Mouse (Mus musculus) intestine, postnatal 0 days (tissue): Measurements from ENCODE around the gene Mr1. TPM values are rescaled to one million over a fixed set of nuclear protein-coding genes. Genes with fewer than 3 reads are reported as not detected.

Source experiments
- ATAC-seq: fragments of 200-750 bp; cut with Nextera tagmentation; 2 replicates; pipeline ENCODE4 v1.8.0; 2017; ENCODE audit warnings: mild to moderate bottlenecking, moderate TSS enrichment, moderate library complexity
- H3K27ac ChIP-seq: fragments of 300-500 bp; sonication (generic); 2 replicates; pipeline ENCODE4 v1.5.1; 2014; ENCODE audit warnings: mild to moderate bottlenecking, low read depth, low read length, moderate library complexity
- H3K27me3 ChIP-seq: fragments of 300-500 bp; sonication (generic); replicated peaks from 2 replicates; pipeline ENCODE4 v1.6.1; 2014; ENCODE audit warnings: low read length, mixed read lengths; ENCODE audit not compliant: control insufficient read depth, insufficient read depth
- H3K36me3 ChIP-seq: fragments of 300-500 bp; sonication (generic); 2 replicates; pipeline ENCODE4 v1.6.1; 2014; ENCODE audit warnings: mild to moderate bottlenecking, moderate library complexity; ENCODE audit not compliant: control insufficient read depth, insufficient read depth
- H3K4me1 ChIP-seq: fragments of 300-500 bp; sonication (generic); replicated peaks from 2 replicates; pipeline ENCODE4 v1.6.1; 2014; ENCODE audit warnings: antibody characterized with exemption, low read length, mixed read lengths; ENCODE audit not compliant: control insufficient read depth, insufficient read depth
- H3K4me2 ChIP-seq: fragments of 300-500 bp; sonication (generic); replicated peaks from 2 replicates; pipeline ENCODE4 v1.6.1; 2014; ENCODE audit warnings: low read depth, mild to moderate bottlenecking, moderate library complexity
- H3K4me3 ChIP-seq: fragments of 300-500 bp; sonication (generic); 2 replicates; pipeline ENCODE4 v1.5.1; 2014; ENCODE audit warnings: low read depth, low read length
- H3K9ac ChIP-seq: fragments of 300-500 bp; sonication (generic); 2 replicates; pipeline ENCODE4 v1.6.1; 2014; ENCODE audit warnings: mild to moderate bottlenecking, low read depth, low read length
- H3K9me3 ChIP-seq: fragments of 300-500 bp; sonication (generic); 2 replicates; pipeline ENCODE4 v1.6.1; 2016; ENCODE audit warnings: mixed run types; ENCODE audit not compliant: control insufficient read depth
- CTCF ChIP-seq: sonication (generic); IDR thresholded peaks from 2 replicates; pipeline ENCODE4 v1.5.1; 2016; ENCODE audit warnings: low read depth, mild to moderate bottlenecking, control low read depth, antibody characterized with exemption, moderate library complexity
- WGBS: fragments of 180-500 bp; shearing (Covaris S2); extraction: QIAGEN DNeasy Blood & Tissue Kit; methylation state at CpG from one replicate; pipeline ENCODE4 v1.1.7; 2014; 5-methylcytosine and 5-hydroxymethylcytosine counted together
- polyA plus RNA-seq: library from polyadenylated mRNA; unstranded; fragments of >200 nt; fragmentation: Nextera tagmentation; extraction: Ambion mirVana; gene quantifications from 2 replicates; pipeline ENCODE4 v1.2.1, GENCODE M21; 2015

Mr1 gene
- polyA plus RNA-seq, 1 experiment from 2014 or later: 2.8 TPM

- no peaks in the 10 kb centered on the region for H3K9me3 ChIP-seq
- 73% methylated on average over 6 of the region's 6 CpGs for WGBS
Observed at GRCm38 (mm10) chr1:155111491-155111890, 35.1 kb downstream of the Mr1 start.

GRCm38 (mm10) chr1:155109387-155110350, 36.9 kb downstream of the Mr1 start:
- WGBS: 44% methylated on average over 18 of the region's 18 CpGs
- no peak overlapping the region for H3K4me3 ChIP-seq
- no peaks in the 10 kb centered on the region for H3K36me3 ChIP-seq
- TF ChIP-seq CTCF: no peak
- no peak overlapping the region for H3K9ac ChIP-seq
- H3K4me2 ChIP-seq: no peak overlapping the region
- H3K4me1 ChIP-seq: no peaks in the 10 kb centered on the region
- H3K27me3 ChIP-seq: no peaks in the 10 kb centered on the region
- H3K9me3 ChIP-seq: no peaks in the 10 kb centered on the region
- H3K27ac ChIP-seq: no peak overlapping the region; the same call in 1 of the 2 replicates
- no peak for ATAC-seq

More at GRCm38 (mm10) chr1:155111491-155111890, 35.1 kb downstream of the Mr1 start:
- no peaks in the 10 kb centered on the region for H3K36me3 ChIP-seq
- H3K4me2 ChIP-seq: no peak overlapping the region
- no peak overlapping the region for H3K27ac ChIP-seq
- no peak overlapping the region for H3K9ac ChIP-seq
- H3K27me3 ChIP-seq: no peaks in the 10 kb centered on the region
- TF ChIP-seq CTCF: no peak
- ATAC-seq: no peak
- no peak overlapping the region for H3K4me3 ChIP-seq
- H3K4me1 ChIP-seq: no peaks in the 10 kb centered on the region

GRCm38 (mm10) chr1:155108412-155108811, 38.2 kb downstream of the Mr1 start:
- H3K36me3 ChIP-seq: no peaks in the 10 kb centered on the region
- no peak overlapping the region for H3K9ac ChIP-seq
- no peaks in the 10 kb centered on the region for H3K27me3 ChIP-seq
- H3K27ac ChIP-seq: no peak overlapping the region
- no peaks in the 10 kb centered on the region for H3K9me3 ChIP-seq
- TF ChIP-seq CTCF: no peak
- H3K4me3 ChIP-seq: no peak overlapping the region
- H3K4me1 ChIP-seq: no peaks in the 10 kb centered on the region
- no peak overlapping the region; the same call in 1 of the 2 replicates for H3K4me2 ChIP-seq
- no peak for ATAC-seq
- WGBS: 27% methylated on average over 4 of the region's 4 CpGs

GRCm38 (mm10) chr1:155107843-155108242, 38.8 kb downstream of the Mr1 start:
- H3K4me2 ChIP-seq: no peak overlapping the region; the same call in 1 of the 2 replicates
- TF ChIP-seq CTCF: no peak
- ATAC-seq: no peak

GRCm38 (mm10) chr1:155106310-155106709, 40.3 kb downstream of the Mr1 start:
- no peak overlapping the region for H3K9ac ChIP-seq
- no peak for ATAC-seq
- no peaks in the 10 kb centered on the region for H3K9me3 ChIP-seq
- WGBS: 69% methylated on average over 1 of the region's 1 CpGs
- H3K27me3 ChIP-seq: no peaks in the 10 kb centered on the region
- H3K27ac ChIP-seq: no peak overlapping the region
- H3K4me1 ChIP-seq: no peaks in the 10 kb centered on the region
- no peak overlapping the region for H3K4me2 ChIP-seq
- H3K36me3 ChIP-seq: no peaks in the 10 kb centered on the region
- no peak for TF ChIP-seq CTCF
- H3K4me3 ChIP-seq: no peak overlapping the region

More at GRCm38 (mm10) chr1:155107843-155108242, 38.8 kb downstream of the Mr1 start:
- Histone ChIP-seq H3K9ac (no peak overlapping the region), H3K27ac (no peak overlapping the region), H3K27me3 (no peaks in the 10 kb centered on the region), H3K4me1 (no peaks in the 10 kb centered on the region), H3K36me3 (no peaks in the 10 kb centered on the region), H3K4me3 (no peak overlapping the region), H3K9me3 (no peaks in the 10 kb centered on the region)
- 19% methylated on average over 5 of the region's 5 CpGs for WGBS

GRCm38 (mm10) chr1:155103991-155104390, 42.6 kb downstream of the Mr1 start:
- no peak overlapping the region for H3K4me3 ChIP-seq
- no peaks in the 10 kb centered on the region for H3K9me3 ChIP-seq
- H3K4me1 ChIP-seq: no peaks in the 10 kb centered on the region
- no peaks in the 10 kb centered on the region for H3K27me3 ChIP-seq
- no peak for TF ChIP-seq CTCF
- H3K4me2 ChIP-seq: no peak overlapping the region
- WGBS: 83% methylated on average over 5 of the region's 5 CpGs
- no peaks in the 10 kb centered on the region for H3K36me3 ChIP-seq
- ATAC-seq: no peak
- H3K9ac ChIP-seq: no peak overlapping the region
- no peak overlapping the region for H3K27ac ChIP-seq
